Mouse (Mus musculus): Measurements from ENCODE around the gene Steap3. TPM values are rescaled to one million over a fixed set of nuclear protein-coding genes. Genes with fewer than 3 reads are reported as not detected.

Steap3 gene
- polyA plus RNA-seq, 1 experiment, result 3.3 TPM

DNA sequence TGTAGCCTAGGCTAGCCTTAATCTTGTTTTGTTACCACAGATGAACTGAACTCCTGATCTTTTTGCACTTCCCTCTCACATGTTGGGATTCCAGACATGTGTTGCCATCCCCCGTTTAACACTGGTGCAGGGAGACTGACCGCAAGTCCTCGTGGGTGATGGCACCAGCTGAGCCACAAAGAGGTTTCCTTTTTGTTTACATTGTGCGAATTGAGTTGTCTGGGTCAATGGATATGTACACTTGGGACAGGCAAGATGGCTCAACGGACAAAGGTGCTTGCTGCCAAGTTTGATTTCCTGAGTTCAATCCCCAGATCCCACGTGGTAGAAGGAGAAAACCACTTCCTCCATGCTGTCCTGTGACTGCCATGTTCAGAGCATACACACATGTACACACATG, 80.2 kb downstream of the Steap3 start:
- no peaks in the 10 kb centered on the region for H3K36me3 ChIP-seq (ENCODE audit: control insufficient read depth, insufficient read depth, low read length)

DNA sequence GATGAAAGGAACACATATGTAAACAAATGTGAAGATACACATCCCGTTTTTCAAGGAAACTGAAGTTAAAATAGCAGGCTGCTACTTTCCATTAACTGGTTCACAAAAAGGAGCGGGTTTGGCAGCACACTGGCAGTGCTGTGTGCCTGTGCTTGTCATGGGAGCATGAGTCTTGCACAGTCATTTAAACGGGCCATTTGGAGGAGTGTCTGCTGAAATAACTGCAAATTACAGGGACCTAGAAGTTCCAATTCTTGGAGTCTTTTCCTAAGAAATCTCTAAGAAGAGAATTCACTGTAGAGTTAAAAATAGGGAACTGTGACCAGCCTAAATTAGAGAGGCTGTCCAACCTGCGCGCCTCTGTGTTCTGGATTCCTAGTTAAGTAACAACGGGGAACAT, 81.6 kb downstream of the Steap3 start:
- H3K4me1 ChIP-seq (ENCODE audit: control insufficient read depth, insufficient read depth, low read length), result no peaks in the 10 kb centered on the region
- H3K4me3 ChIP-seq (ENCODE audit: control insufficient read depth, low read depth, low read length), result peak overlapping the region; percentile 39; the same call in 1 of the 2 replicates
- no peak overlapping the region for H3K27ac ChIP-seq (ENCODE audit: control insufficient read depth, insufficient read depth, low read depth, low read length)

More for the DNA sequence above, 80.2 kb downstream of the Steap3 start:
- Histone ChIP-seq H3K4me3 (ENCODE audit: control insufficient read depth, low read depth, low read length) (no peak overlapping the region), H3K4me1 (ENCODE audit: control insufficient read depth, insufficient read depth, low read length) (no peaks in the 10 kb centered on the region), H3K27ac (ENCODE audit: control insufficient read depth, insufficient read depth, low read depth, low read length) (no peak overlapping the region), H3K27me3 (ENCODE audit: control insufficient read depth, insufficient read depth, low read length) (no peaks in the 10 kb centered on the region)
- TF ChIP-seq CTCF (IDR thresholded peaks at IDR 0.05; ENCODE audit: control insufficient read depth, insufficient read depth, insufficient replicate concordance, low read depth, low read length) (no peak), POLR2A (IDR thresholded peaks at IDR 0.05; ENCODE audit: control insufficient read depth, low read depth, low read length) (no peak)

DNA sequence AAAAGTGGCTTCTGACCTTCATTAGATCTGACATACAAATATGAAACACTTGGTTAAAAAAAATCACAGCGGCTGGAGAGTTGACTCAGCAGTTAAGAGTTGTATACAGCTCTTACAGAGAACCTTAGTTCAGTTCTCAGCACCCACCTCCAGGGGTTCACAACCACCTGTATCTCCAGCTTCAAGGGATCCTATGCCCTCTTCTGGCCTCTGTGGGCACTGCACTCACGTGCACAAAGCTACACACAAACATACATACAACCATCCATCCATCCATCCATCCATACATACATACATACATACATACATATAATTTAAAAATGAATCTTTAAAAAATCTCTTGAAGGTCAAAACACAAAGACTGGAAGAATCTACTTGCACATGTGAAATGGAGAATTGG, 82.2 kb downstream of the Steap3 start:
- H3K27me3 ChIP-seq (ENCODE audit: control insufficient read depth, insufficient read depth, low read length), result no peaks in the 10 kb centered on the region
- no peak overlapping the region for H3K27ac ChIP-seq (ENCODE audit: control insufficient read depth, insufficient read depth, low read depth, low read length)
- no peaks in the 10 kb centered on the region for H3K36me3 ChIP-seq (ENCODE audit: control insufficient read depth, insufficient read depth, low read length)
- H3K4me3 ChIP-seq (ENCODE audit: control insufficient read depth, low read depth, low read length), result no peak overlapping the region
- TF ChIP-seq CTCF (IDR thresholded peaks at IDR 0.05; ENCODE audit: control insufficient read depth, insufficient read depth, insufficient replicate concordance, low read depth, low read length) (no peak), POLR2A (IDR thresholded peaks at IDR 0.05; ENCODE audit: control insufficient read depth, low read depth, low read length) (no peak)
- H3K4me1 ChIP-seq (ENCODE audit: control insufficient read depth, insufficient read depth, low read length), result no peaks in the 10 kb centered on the region

More for the DNA sequence above, 81.6 kb downstream of the Steap3 start:
- Histone ChIP-seq H3K36me3 (ENCODE audit: control insufficient read depth, insufficient read depth, low read length) (no peaks in the 10 kb centered on the region), H3K27me3 (ENCODE audit: control insufficient read depth, insufficient read depth, low read length) (no peaks in the 10 kb centered on the region)
- TF ChIP-seq CTCF (IDR thresholded peaks at IDR 0.05; ENCODE audit: control insufficient read depth, insufficient read depth, insufficient replicate concordance, low read depth, low read length), result no peak

DNA sequence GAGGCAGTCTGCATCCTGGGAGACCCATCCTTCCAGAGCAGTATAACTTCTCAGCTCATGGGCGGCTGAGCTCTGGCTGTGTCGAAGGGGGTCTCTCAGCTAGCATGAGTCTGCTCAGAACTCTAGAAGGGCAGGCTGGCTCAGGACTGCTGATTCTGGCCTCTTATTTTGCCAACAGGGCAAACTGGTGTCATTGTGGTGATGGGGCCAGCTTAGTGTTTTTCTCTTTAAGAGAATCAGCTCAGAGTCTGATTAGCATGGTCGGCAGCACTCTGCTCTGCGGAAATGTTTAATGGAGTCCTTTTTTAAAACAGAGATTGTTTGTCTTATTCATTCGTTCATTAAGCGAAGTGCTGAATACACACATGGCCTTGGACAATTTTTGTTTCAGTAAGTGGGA, 83.3 kb downstream of the Steap3 start:
- TF ChIP-seq POLR2A (IDR thresholded peaks at IDR 0.05; ENCODE audit: control insufficient read depth, low read depth, low read length) (no peak), CTCF (IDR thresholded peaks at IDR 0.05; ENCODE audit: control insufficient read depth, insufficient read depth, insufficient replicate concordance, low read depth, low read length) (no peak)
- no peak overlapping the region for H3K27ac ChIP-seq (ENCODE audit: control insufficient read depth, insufficient read depth, low read depth, low read length)
- no peaks in the 10 kb centered on the region for H3K27me3 ChIP-seq (ENCODE audit: control insufficient read depth, insufficient read depth, low read length)
- no peak overlapping the region for H3K4me3 ChIP-seq (ENCODE audit: control insufficient read depth, low read depth, low read length)
- no peaks in the 10 kb centered on the region for H3K4me1 ChIP-seq (ENCODE audit: control insufficient read depth, insufficient read depth, low read length)
- no peaks in the 10 kb centered on the region for H3K36me3 ChIP-seq (ENCODE audit: control insufficient read depth, insufficient read depth, low read length)

DNA sequence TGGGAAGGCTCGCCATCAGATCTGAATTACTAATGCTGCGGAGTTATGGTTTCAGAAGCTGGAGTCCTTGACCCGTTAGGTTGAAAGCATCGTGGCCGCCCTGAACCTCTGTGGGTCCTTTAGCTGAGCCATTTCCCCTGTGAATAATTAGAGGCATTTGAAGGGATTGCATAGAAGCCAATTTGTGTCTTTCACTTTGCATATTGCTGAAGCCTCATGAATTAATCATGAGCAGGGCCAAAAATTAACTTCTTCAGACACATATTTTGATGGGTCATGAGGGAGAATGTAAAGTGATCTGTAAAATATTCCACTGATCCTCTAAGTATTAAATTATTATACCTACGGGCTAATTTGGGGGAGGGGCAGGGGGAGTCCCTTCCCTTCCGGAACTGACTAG, 85.4 kb downstream of the Steap3 start:
- H3K4me1 ChIP-seq (ENCODE audit: control insufficient read depth, insufficient read depth, low read length), result no peaks in the 10 kb centered on the region
- no peaks in the 10 kb centered on the region for H3K36me3 ChIP-seq (ENCODE audit: control insufficient read depth, insufficient read depth, low read length)

DNA sequence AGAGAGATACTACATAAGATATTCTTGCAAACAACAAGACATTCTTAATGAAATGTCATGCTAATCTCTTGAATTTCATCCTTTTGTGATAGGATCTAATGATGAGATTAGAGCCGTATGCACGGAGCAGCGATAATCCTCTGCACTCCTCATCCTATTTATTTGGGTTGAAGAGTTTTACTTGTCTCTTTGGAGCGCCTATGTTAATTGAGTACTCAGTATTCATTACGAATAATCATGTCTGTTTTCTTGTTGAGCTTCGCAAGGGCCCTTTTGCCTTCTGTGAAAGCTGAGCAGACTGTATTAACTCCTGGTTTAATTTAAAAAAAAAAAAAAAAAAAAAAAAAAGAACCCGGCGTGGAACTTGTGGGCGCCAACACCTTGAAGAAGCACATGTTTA, 85.8 kb downstream of the Steap3 start:
- Histone ChIP-seq H3K4me3 (ENCODE audit: control insufficient read depth, low read depth, low read length) (no peak overlapping the region), H3K27ac (ENCODE audit: control insufficient read depth, insufficient read depth, low read depth, low read length) (no peak overlapping the region), H3K27me3 (ENCODE audit: control insufficient read depth, insufficient read depth, low read length) (no peaks in the 10 kb centered on the region), H3K36me3 (ENCODE audit: control insufficient read depth, insufficient read depth, low read length) (no peaks in the 10 kb centered on the region), H3K4me1 (ENCODE audit: control insufficient read depth, insufficient read depth, low read length) (no peaks in the 10 kb centered on the region)
- TF ChIP-seq POLR2A (IDR thresholded peaks at IDR 0.05; ENCODE audit: control insufficient read depth, low read depth, low read length) (no peak), CTCF (IDR thresholded peaks at IDR 0.05; ENCODE audit: control insufficient read depth, insufficient read depth, insufficient replicate concordance, low read depth, low read length) (no peak)

More for the DNA sequence above, 85.4 kb downstream of the Steap3 start:
- H3K27me3 ChIP-seq (ENCODE audit: control insufficient read depth, insufficient read depth, low read length), result no peaks in the 10 kb centered on the region
- TF ChIP-seq CTCF (IDR thresholded peaks at IDR 0.05; ENCODE audit: control insufficient read depth, insufficient read depth, insufficient replicate concordance, low read depth, low read length), result no peak
- TF ChIP-seq POLR2A (IDR thresholded peaks at IDR 0.05; ENCODE audit: control insufficient read depth, low read depth, low read length), result no peak
- no peak overlapping the region for H3K4me3 ChIP-seq (ENCODE audit: control insufficient read depth, low read depth, low read length)
- H3K27ac ChIP-seq (ENCODE audit: control insufficient read depth, insufficient read depth, low read depth, low read length), result no peak overlapping the region

DNA sequence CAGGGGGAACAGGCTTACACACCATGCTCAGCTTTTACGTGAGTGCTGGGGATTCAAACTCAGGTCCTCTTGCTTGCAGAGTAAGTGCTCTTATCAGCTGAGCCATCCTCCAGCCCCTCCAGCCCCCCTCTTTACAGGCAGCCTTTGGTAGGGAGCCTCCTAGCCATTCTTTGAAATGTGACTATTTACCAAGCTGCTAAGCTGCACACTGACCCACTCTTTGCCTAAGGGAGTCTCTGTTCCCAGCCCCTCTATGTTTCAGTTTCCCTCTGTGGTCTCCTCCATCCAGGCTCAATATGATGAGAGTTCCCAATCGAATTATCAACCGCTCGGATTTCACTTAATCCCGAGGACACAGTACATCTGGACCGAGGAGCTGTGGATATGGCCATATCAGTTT, 86.3 kb downstream of the Steap3 start:
- H3K27ac ChIP-seq (ENCODE audit: control insufficient read depth, insufficient read depth, low read depth, low read length), result no peak overlapping the region
- no peaks in the 10 kb centered on the region for H3K4me1 ChIP-seq (ENCODE audit: control insufficient read depth, insufficient read depth, low read length)
- no peak for TF ChIP-seq POLR2A (IDR thresholded peaks at IDR 0.05; ENCODE audit: control insufficient read depth, low read depth, low read length)
- no peak for TF ChIP-seq CTCF (IDR thresholded peaks at IDR 0.05; ENCODE audit: control insufficient read depth, insufficient read depth, insufficient replicate concordance, low read depth, low read length)
- no peaks in the 10 kb centered on the region for H3K36me3 ChIP-seq (ENCODE audit: control insufficient read depth, insufficient read depth, low read length)
- H3K4me3 ChIP-seq (ENCODE audit: control insufficient read depth, low read depth, low read length), result no peak overlapping the region
- no peaks in the 10 kb centered on the region for H3K27me3 ChIP-seq (ENCODE audit: control insufficient read depth, insufficient read depth, low read length)

DNA sequence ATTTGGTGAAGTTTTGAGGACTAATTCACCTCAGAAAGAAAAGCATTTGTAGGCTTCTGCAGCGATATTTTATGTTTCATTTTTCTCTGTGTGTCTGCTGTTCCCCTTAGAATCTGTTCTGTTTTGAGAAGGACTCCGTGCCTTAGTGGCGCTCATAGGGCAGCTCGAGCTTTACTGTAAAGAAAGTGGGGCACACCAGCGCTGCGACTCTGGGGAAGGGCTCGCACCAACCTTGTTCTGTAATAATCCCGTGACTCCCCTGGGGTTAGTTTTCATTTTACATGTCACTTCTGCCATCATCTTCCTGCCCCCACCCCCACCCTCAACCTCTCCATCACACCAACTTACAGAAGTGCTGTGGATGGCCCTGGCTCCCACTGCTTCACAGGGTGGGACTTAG, 95.4 kb downstream of the Steap3 start:
- Histone ChIP-seq H3K27ac (ENCODE audit: control insufficient read depth, insufficient read depth, low read depth, low read length) (no peak overlapping the region), H3K4me1 (ENCODE audit: control insufficient read depth, insufficient read depth, low read length) (peaks cover 3% of the 10 kb centered on the region), H3K4me3 (ENCODE audit: control insufficient read depth, low read depth, low read length) (no peak overlapping the region), H3K36me3 (ENCODE audit: control insufficient read depth, insufficient read depth, low read length) (no peaks in the 10 kb centered on the region), H3K27me3 (ENCODE audit: control insufficient read depth, insufficient read depth, low read length) (no peaks in the 10 kb centered on the region)
- TF ChIP-seq POLR2A (IDR thresholded peaks at IDR 0.05; ENCODE audit: control insufficient read depth, low read depth, low read length) (no peak), CTCF (IDR thresholded peaks at IDR 0.05; ENCODE audit: control insufficient read depth, insufficient read depth, insufficient replicate concordance, low read depth, low read length) (no peak)
